Mouse (Mus musculus): ENCODE data around the gene Runx1. TPM values are rescaled to one million over a fixed set of nuclear protein-coding genes. Genes with fewer than 3 reads are reported as not detected.

Gene Runx1
- polyA plus RNA-seq, 1 experiment: 32.5 TPM

DNA sequence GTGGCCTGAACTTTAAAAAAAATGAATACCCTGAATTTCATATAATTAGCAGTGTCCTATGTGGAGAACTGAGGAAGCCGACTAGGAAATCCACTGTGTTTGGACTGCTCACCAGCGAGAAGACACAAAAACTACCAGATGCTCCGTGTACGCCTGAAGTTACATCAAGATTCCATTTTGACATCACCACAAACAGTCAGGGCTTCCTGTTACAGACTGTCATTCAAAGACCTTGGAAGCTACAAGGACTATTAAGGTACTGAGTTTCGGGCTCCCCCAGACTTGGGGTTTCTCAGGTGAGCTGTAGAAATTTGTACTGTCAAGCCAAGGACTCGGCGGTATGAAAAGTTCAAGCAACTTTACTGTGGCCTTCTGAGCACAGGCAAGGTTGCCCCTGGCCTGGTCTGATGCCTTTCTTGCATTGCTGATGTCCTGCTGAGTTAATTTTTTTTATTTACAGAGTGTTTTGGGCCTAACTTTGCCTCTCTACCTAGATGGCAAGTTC, 22.8 kb downstream of the Runx1 start:
- Histone ChIP-seq H3K4me3 (replicated peaks; ENCODE audit: extremely low read depth, low read depth, low read length) (no peak overlapping the region), H3K4me1 (ENCODE audit: control insufficient read depth, insufficient read depth, low read length) (no peaks in the 10 kb centered on the region)
- 83% methylated on average over 7 of the region's 7 CpGs for WGBS
- TF ChIP-seq CTCF (IDR thresholded peaks at IDR 0.05; ENCODE audit: insufficient read depth, low read length): no peak
- TF ChIP-seq POLR2A (IDR thresholded peaks at IDR 0.05; ENCODE audit: borderline replicate concordance, extremely low read depth, low read depth, low read length): no peak
- no peak for DNase-seq

DNA sequence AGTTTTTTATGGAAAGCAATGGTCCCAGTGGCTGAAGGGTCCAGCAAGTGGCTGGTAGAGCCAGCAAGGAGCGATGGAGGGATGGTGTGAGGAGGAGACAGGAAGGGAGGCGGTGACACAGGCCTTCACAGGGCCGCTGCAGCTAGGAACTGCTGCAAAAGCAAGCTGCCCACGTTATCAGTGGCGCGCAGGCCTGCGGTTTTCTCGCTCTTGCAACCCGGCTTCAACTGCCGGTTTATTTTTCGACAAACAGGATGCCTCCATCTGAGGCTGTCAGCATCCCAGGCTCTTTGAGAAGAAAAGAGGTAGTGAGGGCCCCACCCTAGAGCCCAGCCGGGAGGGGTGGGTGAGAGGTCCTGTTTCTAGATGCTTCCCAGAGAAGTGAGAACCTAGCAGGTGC, 24.4 kb downstream of the Runx1 start:
- TF ChIP-seq POLR2A (IDR thresholded peaks at IDR 0.05; ENCODE audit: borderline replicate concordance, extremely low read depth, low read depth, low read length) (no peak), CTCF (IDR thresholded peaks at IDR 0.05; ENCODE audit: insufficient read depth, low read length) (no peak)
- Histone ChIP-seq H3K4me1 (ENCODE audit: control insufficient read depth, insufficient read depth, low read length) (no peaks in the 10 kb centered on the region), H3K4me3 (replicated peaks; ENCODE audit: extremely low read depth, low read depth, low read length) (no peak overlapping the region)
- 52% methylated on average over 12 of the region's 12 CpGs for WGBS
- DNase-seq: no peak

DNA sequence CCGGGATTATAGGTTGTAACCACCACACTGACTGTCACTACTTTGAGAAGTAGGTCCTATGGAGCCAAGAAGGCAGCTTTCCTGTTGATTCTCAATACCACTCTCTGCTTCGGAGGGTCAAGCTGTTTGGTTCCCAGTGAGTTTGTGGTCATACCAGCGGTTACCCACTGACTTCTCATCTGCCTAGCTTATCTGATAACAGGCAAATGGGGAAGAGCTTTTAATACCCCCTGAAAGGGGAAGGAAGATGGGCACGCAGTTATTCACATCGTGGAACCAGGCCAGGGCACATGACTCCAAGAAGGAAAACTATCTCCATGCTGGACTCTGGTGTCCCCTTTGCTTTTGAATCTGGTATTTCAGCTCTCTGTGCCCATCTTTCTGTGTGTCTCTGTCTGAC, 25.1 kb downstream of the Runx1 start:
- TF ChIP-seq POLR2A (IDR thresholded peaks at IDR 0.05; ENCODE audit: borderline replicate concordance, extremely low read depth, low read depth, low read length) (no peak), CTCF (IDR thresholded peaks at IDR 0.05; ENCODE audit: insufficient read depth, low read length) (no peak)
- no peaks in the 10 kb centered on the region for H3K4me1 ChIP-seq (ENCODE audit: control insufficient read depth, insufficient read depth, low read length)
- H3K4me3 ChIP-seq (replicated peaks; ENCODE audit: extremely low read depth, low read depth, low read length): no peak overlapping the region
- 73% methylated on average over 5 of the region's 5 CpGs for WGBS
- no peak for DNase-seq

DNA sequence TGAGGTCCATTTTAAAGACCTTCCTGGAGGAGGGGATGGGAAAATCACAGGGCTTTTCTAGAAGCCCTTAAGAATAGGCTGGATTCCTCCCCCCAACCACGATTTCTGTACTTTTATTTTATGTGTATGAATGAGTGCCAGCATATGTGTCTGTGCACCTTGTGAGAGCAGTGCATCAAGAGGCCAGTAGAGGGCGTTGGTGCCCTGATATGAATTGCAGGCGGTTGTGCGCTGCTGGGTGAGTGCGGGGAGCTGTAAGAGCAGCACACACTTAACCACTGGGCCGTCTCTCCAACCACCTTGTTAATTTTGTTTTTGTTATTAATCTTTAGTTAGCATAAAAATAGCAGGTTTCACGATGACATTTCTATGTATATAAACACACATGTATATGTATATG, 26.0 kb downstream of the Runx1 start:
- H3K4me3 ChIP-seq (replicated peaks; ENCODE audit: extremely low read depth, low read depth, low read length): no peak overlapping the region
- no peak for DNase-seq
- TF ChIP-seq POLR2A (IDR thresholded peaks at IDR 0.05; ENCODE audit: borderline replicate concordance, extremely low read depth, low read depth, low read length) (no peak), CTCF (IDR thresholded peaks at IDR 0.05; ENCODE audit: insufficient read depth, low read length) (no peak)
- no peaks in the 10 kb centered on the region for H3K4me1 ChIP-seq (ENCODE audit: control insufficient read depth, insufficient read depth, low read length)
- 87% methylated on average over 7 of the region's 7 CpGs for WGBS

DNA sequence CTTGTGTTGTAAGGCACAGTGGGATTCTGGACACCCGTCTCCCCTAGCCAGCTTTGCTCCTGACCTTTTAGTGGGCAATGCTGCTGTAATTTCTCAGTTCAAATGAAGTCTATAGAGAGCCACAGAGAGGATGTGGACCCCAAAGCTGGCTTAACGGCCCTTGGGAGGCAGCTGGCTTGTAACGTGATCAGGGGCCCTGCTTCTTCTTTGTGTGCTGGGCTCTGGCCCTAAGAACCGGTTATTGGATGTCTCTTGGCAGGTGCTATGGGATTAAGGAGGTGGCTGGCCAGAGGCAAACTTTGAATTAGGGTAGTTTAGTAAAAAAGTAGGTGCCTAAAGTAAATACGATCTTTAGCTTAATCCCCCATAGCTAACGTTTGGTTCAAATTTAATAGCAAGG, 31.8 kb downstream of the Runx1 start:
- H3K4me3 ChIP-seq (replicated peaks; ENCODE audit: extremely low read depth, low read depth, low read length): no peak overlapping the region
- 63% methylated on average over 6 of the region's 6 CpGs for WGBS
- no peak for DNase-seq
- H3K4me1 ChIP-seq (ENCODE audit: control insufficient read depth, insufficient read depth, low read length): no peaks in the 10 kb centered on the region
- TF ChIP-seq POLR2A (IDR thresholded peaks at IDR 0.05; ENCODE audit: borderline replicate concordance, extremely low read depth, low read depth, low read length) (no peak), CTCF (IDR thresholded peaks at IDR 0.05; ENCODE audit: insufficient read depth, low read length) (no peak)

DNA sequence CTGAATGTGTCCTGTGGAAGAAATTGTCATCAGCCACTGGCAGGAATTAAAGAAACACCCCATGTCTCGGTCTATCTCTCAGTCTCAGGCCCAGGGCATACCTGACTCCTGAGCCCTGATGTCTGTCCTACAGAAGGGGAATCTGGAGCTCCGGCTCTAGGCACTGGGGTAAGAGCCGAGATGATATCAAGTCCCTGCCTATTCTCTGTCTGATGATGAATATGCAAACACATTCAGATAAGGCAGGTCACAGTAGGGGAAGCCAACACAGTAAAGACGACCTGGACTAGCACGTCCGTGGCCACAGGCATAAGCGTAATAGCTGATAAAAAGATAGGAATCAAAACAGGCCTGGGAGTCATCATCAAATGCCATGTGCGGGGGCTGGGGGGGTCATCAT, 32.2 kb downstream of the Runx1 start:
- DNase-seq: no peak
- 80% methylated on average over 8 of the region's 8 CpGs for WGBS
- TF ChIP-seq CTCF (IDR thresholded peaks at IDR 0.05; ENCODE audit: insufficient read depth, low read length) (no peak), POLR2A (IDR thresholded peaks at IDR 0.05; ENCODE audit: borderline replicate concordance, extremely low read depth, low read depth, low read length) (no peak)
- Histone ChIP-seq H3K4me1 (ENCODE audit: control insufficient read depth, insufficient read depth, low read length) (no peaks in the 10 kb centered on the region), H3K4me3 (replicated peaks; ENCODE audit: extremely low read depth, low read depth, low read length) (no peak overlapping the region)

DNA sequence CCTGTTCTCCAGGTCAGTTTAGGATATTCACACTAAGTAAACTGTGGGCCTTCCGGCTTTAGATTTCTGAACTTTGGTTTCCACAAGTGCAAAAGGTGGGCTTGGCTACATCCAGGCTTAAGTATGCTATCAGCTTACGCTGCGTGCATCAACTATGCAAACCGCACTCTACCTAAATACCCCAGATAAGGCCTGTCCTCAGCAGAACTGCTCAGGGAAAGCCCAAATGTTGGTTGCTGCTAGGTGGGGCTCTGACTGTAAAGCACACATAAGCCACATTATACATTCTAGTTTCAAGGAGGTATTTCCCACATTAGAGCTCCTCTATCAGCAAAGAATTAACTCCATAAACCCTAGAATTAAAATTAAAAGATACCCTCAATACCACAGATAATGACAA, 33.0 kb downstream of the Runx1 start:
- TF ChIP-seq POLR2A (IDR thresholded peaks at IDR 0.05; ENCODE audit: borderline replicate concordance, extremely low read depth, low read depth, low read length) (no peak), CTCF (IDR thresholded peaks at IDR 0.05; ENCODE audit: insufficient read depth, low read length) (no peak)

DNA sequence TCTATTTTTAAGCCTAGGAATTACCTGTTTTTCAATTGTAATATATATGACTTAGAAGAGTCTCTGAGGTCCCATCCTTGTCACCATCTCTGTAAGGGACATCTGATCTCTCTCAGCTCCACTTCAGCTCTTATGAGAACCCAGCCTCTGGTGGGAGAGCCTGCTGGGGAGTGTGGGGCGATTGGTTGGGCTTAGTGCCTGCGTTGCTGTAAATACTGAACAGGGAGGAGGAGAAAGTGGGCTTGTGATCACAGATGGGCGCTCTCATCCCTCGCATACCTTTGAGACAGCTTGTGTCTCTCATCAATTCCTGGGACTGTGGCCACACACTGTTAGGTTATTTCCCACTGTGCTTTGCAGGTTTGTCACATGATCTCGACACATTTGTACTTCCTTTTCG, 35.3 kb downstream of the Runx1 start:
- DNase-seq: no peak
- H3K4me3 ChIP-seq (replicated peaks; ENCODE audit: extremely low read depth, low read depth, low read length): no peak overlapping the region
- H3K4me1 ChIP-seq (ENCODE audit: control insufficient read depth, insufficient read depth, low read length): peaks cover 2% of the 10 kb centered on the region; the same call in 1 of the 2 replicates
- TF ChIP-seq CTCF (IDR thresholded peaks at IDR 0.05; ENCODE audit: insufficient read depth, low read length) (no peak), POLR2A (IDR thresholded peaks at IDR 0.05; ENCODE audit: borderline replicate concordance, extremely low read depth, low read depth, low read length) (no peak)
- WGBS: 75% methylated on average over 6 of the region's 6 CpGs

More for the DNA sequence above, 33.0 kb downstream of the Runx1 start:
- WGBS: 74% methylated on average over 4 of the region's 4 CpGs
- H3K4me3 ChIP-seq (replicated peaks; ENCODE audit: extremely low read depth, low read depth, low read length): no peak overlapping the region
- no peaks in the 10 kb centered on the region for H3K4me1 ChIP-seq (ENCODE audit: control insufficient read depth, insufficient read depth, low read length)
- no peak for DNase-seq

DNA sequence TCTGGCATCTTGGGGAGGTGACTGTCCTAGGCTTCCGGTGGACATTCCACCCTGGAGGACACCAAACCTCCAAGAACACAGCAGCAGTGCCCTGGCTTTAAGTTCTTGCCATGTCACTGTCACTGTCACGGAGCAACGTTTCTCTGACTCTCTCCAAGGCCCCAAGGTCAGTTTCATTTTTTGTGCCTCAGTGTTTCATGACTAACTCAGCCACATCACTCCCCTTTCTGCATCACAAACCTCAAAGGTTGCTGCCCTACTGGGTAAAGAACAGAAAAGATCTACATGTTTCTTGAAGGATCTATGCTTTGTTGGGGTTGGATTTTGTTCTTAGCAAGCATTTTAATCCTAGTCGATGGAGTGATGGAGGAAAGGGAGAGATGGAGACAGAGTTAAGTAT, 36.1 kb downstream of the Runx1 start:
- DNase-seq: no peak
- Histone ChIP-seq H3K4me1 (ENCODE audit: control insufficient read depth, insufficient read depth, low read length) (peaks cover 2% of the 10 kb centered on the region; the same call in 1 of the 2 replicates), H3K4me3 (replicated peaks; ENCODE audit: extremely low read depth, low read depth, low read length) (no peak overlapping the region)
- WGBS: 79% methylated on average over 4 of the region's 4 CpGs
- no peak for TF ChIP-seq POLR2A (IDR thresholded peaks at IDR 0.05; ENCODE audit: borderline replicate concordance, extremely low read depth, low read depth, low read length)

DNA sequence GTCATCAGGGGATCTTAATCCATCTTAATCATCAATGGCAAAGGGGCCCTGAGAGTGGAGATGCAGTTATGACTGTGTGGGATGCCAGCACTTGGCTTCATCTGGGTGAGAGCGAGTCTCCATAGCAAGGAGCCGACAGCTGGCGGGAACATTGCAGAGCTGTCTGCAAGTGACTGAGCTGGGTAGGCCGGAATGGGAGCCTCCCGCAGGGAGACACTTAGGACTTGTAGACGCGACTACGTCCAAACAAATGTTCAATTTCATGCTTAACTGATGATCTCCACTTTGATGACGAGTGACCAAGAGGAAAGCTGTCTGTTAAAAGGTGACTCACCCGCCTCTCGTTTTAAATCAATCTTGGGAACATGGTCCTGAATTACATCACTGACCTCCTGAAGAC, 37.5 kb downstream of the Runx1 start:
- DNase-seq: no peak
- Histone ChIP-seq H3K4me3 (replicated peaks; ENCODE audit: extremely low read depth, low read depth, low read length) (no peak overlapping the region), H3K4me1 (ENCODE audit: control insufficient read depth, insufficient read depth, low read length) (peaks cover 4% of the 10 kb centered on the region; the same call in 1 of the 2 replicates)
- 58% methylated on average over 11 of the region's 11 CpGs for WGBS
- TF ChIP-seq POLR2A (IDR thresholded peaks at IDR 0.05; ENCODE audit: borderline replicate concordance, extremely low read depth, low read depth, low read length) (no peak), CTCF (IDR thresholded peaks at IDR 0.05; ENCODE audit: insufficient read depth, low read length) (no peak)

All from lung, adult 2 months (tissue).